Mouse (Mus musculus) CH12.LX (cell line): ENCODE data around the gene Zswim3.

ENCODE experiments used
- CTCF ChIP-seq, 2 experiments: IDR thresholded peaks in 1 of 2; conservative IDR thresholded peaks in 1 of 2; 2 replicates each; pipeline ENCODE4 v1.5.1; 2011 to 2012; ENCODE audit warnings: low read depth in 2 of 2, low read length in 2 of 2, improper control_type of control experiment in 1 of 2, inconsistent platforms in 1 of 2, mild to moderate bottlenecking in 1 of 2, moderate library complexity in 1 of 2
- EP300 ChIP-seq: IDR thresholded peaks from 2 replicates; pipeline ENCODE4 v1.6.1; 2011; ENCODE audit warnings: low read length, improper control_type of control experiment
- ETS1 ChIP-seq: conservative IDR thresholded peaks from 2 replicates; pipeline ENCODE4 v1.6.1; 2012; ENCODE audit warnings: low read depth, mild to moderate bottlenecking, inconsistent platforms, low read length, improper control_type of control experiment, moderate library complexity
- MYC ChIP-seq: IDR thresholded peaks from 2 replicates; pipeline ENCODE4 v1.6.1; 2011; ENCODE audit warnings: low read depth, mild to moderate bottlenecking, improper control_type of control experiment, low read length
- POLR2A ChIP-seq: IDR thresholded peaks from 2 replicates; pipeline ENCODE4 v1.6.1; 2011; ENCODE audit warnings: low read depth, mild to moderate bottlenecking, improper control_type of control experiment, low read length

DNA sequence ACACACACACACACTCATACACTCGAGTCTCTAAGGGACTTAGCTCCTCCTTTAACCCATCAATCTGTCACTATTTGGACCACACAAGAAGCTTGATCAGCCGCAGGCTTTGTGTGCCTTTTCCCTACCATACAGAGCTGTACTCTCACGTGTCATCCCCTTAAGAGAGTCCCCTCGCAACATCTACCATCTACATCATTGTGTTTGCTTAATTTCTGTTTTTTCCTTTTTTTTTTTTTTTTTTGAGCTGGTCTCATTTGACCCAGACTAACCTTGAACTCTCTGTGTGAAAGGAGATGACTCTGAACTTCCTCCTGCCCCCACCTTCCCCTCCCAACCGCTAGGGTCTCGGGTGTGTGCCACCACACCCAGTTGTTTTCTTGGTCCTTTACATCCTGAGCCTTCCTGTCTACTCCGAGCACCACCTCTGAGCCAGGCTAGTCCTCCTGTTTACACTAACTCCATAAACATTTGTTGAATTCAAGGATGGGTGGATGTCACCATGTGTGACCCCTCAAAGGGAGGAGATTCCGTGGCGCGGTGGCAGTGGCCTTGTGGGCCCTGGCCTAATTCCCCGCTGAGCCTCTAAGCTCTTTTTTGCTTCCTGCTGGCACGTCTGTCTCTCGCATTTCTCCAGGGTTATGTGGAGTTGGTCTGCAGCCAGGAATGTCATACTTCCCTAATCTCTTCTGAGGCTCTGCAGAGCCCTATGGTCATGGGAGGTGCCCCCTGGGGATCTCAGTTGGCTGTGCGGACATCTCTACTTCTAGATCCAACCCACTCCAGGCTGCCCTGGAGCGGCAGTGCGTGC is 62.0 kb downstream of the Zswim3 start:
- TF ChIP-seq POLR2A, result no peak
- TF ChIP-seq MYC, result no peak
- no peak for TF ChIP-seq CTCF (conservative IDR thresholded peaks at IDR 0.05 in 1 of 2, IDR thresholded peaks at IDR 0.05 in 1 of 2; ENCODE audit: low read depth in 2 of 2, low read length in 2 of 2)
- TF ChIP-seq EP300, result no peak
- no peak for TF ChIP-seq ETS1
